8 mouse cellular contexts compared by ENCODE assay signal in the genomic region with DNA sequence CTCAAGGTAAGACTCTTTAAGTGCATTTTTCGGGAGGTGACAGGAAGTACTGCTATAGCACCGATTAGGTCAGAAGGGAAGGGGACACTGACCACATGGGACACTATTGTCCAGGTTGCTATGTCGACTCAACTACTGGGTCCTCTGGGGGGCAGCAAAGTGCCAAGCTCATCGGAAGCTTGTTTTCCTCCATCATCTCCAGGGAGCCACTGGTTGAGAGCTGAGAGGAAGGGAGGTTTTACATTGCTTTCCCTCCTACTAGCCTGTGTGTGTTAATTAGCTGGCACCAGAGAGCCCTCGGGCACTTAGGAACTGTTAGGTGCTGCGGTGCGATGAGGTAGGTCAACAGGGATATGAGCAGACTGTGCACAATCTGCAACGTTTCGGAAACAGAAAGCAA.
DNase-seq lines count a peak whose midpoint lies in the region; ATAC-seq lines count a peak whose summit lies in the region.

No protein-coding gene starts in this region.

- no peak for ATAC-seq in midbrain, embryonic 14.5 days (ENCODE audit: low FRiP score, low TSS enrichment)
- no peak for ATAC-seq in midbrain, embryonic 15.5 days (replicated peaks)
- ATAC-seq in heart, embryonic 15.5 days (replicated peaks; ENCODE audit: insufficient number of reproducible peaks, insufficient read depth, low FRiP score, low read depth): no peak; the same call in 1 of the 2 replicates
- peak; percentile 61; the same call in 1 of the 2 replicates for ATAC-seq in megakaryocyte-erythroid progenitor cell, adult 5-6 weeks (replicated peaks; ENCODE audit: low FRiP score, low TSS enrichment, poor library complexity, severe bottlenecking)
- no peak for ATAC-seq in forebrain, embryonic 15.5 days (replicated peaks)
- no peak for ATAC-seq in liver, embryonic 11.5 days (replicated peaks; ENCODE audit: low FRiP score)

- no peaks in the 10 kb centered on the region for H3K4me1 ChIP-seq in midbrain, embryonic 14.5 days (ENCODE audit: control insufficient read depth, insufficient read depth, low read length)
- H3K4me1 ChIP-seq in midbrain, embryonic 15.5 days: no peaks in the 10 kb centered on the region
- H3K4me1 ChIP-seq in heart, embryonic 15.5 days (replicated peaks): no peaks in the 10 kb centered on the region
- H3K4me1 ChIP-seq in forebrain, embryonic 15.5 days: no peaks in the 10 kb centered on the region
- H3K4me1 ChIP-seq in liver, embryonic 11.5 days (replicated peaks; ENCODE audit: control insufficient read depth, insufficient read depth, low read length): no peaks in the 10 kb centered on the region

- H3K27ac ChIP-seq in midbrain, embryonic 14.5 days (replicated peaks; ENCODE audit: low read depth, low read length): no peak overlapping the region
- no peak overlapping the region for H3K27ac ChIP-seq in midbrain, embryonic 15.5 days
- no peak overlapping the region for H3K27ac ChIP-seq in heart, embryonic 15.5 days
- no peak overlapping the region for H3K27ac ChIP-seq in forebrain, embryonic 15.5 days (replicated peaks)
- no peak overlapping the region for H3K27ac ChIP-seq in liver, embryonic 11.5 days (ENCODE audit: low read depth, low read length)

- no peaks in the 10 kb centered on the region for H3K9me3 ChIP-seq in midbrain, embryonic 14.5 days (ENCODE audit: control insufficient read depth, low read length)
- H3K9me3 ChIP-seq in midbrain, embryonic 15.5 days: no peaks in the 10 kb centered on the region
- no peaks in the 10 kb centered on the region for H3K9me3 ChIP-seq in heart, embryonic 15.5 days (replicated peaks)
- H3K9me3 ChIP-seq in forebrain, embryonic 15.5 days: no peaks in the 10 kb centered on the region
- no peaks in the 10 kb centered on the region for H3K9me3 ChIP-seq in liver, embryonic 11.5 days (ENCODE audit: control insufficient read depth, low read length)

- no peaks in the 10 kb centered on the region for H3K27me3 ChIP-seq in midbrain, embryonic 14.5 days (ENCODE audit: control insufficient read depth, insufficient read depth, low read length)
- H3K27me3 ChIP-seq in midbrain, embryonic 15.5 days (replicated peaks): no peaks in the 10 kb centered on the region
- no peaks in the 10 kb centered on the region for H3K27me3 ChIP-seq in heart, embryonic 15.5 days
- H3K27me3 ChIP-seq in forebrain, embryonic 15.5 days: no peaks in the 10 kb centered on the region
- no peaks in the 10 kb centered on the region for H3K27me3 ChIP-seq in liver, embryonic 11.5 days (replicated peaks; ENCODE audit: control insufficient read depth, insufficient read depth, low read length)

- H3K4me3 ChIP-seq in midbrain, embryonic 14.5 days (replicated peaks; ENCODE audit: low read depth, low read length): no peak overlapping the region
- H3K4me3 ChIP-seq in midbrain, embryonic 15.5 days: no peak overlapping the region
- no peak overlapping the region for H3K4me3 ChIP-seq in heart, embryonic 15.5 days
- H3K4me3 ChIP-seq in forebrain, embryonic 15.5 days: no peak overlapping the region
- H3K4me3 ChIP-seq in liver, embryonic 11.5 days (ENCODE audit: low read depth, low read length): no peak overlapping the region

- H3K36me3 ChIP-seq in midbrain, embryonic 14.5 days (ENCODE audit: control insufficient read depth, insufficient read depth, low read length): no peaks in the 10 kb centered on the region
- no peaks in the 10 kb centered on the region for H3K36me3 ChIP-seq in midbrain, embryonic 15.5 days (replicated peaks)
- H3K36me3 ChIP-seq in heart, embryonic 15.5 days: no peaks in the 10 kb centered on the region
- H3K36me3 ChIP-seq in forebrain, embryonic 15.5 days: no peaks in the 10 kb centered on the region
- H3K36me3 ChIP-seq in liver, embryonic 11.5 days (ENCODE audit: control insufficient read depth, insufficient read depth, low read length): no peaks in the 10 kb centered on the region

- peak; percentile 42 for DNase-seq in midbrain, embryonic 14.5 days
- peak; percentile 35 for DNase-seq in cerebellum, adult 8-10 months
- DNase-seq in layer of hippocampus, postnatal 14 days (ENCODE audit: low spot score in 2 of 2): peak; percentile 40 to 51
- DNase-seq in liver, embryonic 11.5 days (ENCODE audit: low spot score): no peak

- 47% methylated on average over 9 of the region's 9 CpGs for WGBS in midbrain, embryonic 14.5 days
- WGBS in midbrain, embryonic 15.5 days: 50% methylated on average over 9 of the region's 9 CpGs
- WGBS in heart, embryonic 15.5 days: 37% methylated on average over 9 of the region's 9 CpGs
- WGBS in forebrain, embryonic 15.5 days: 48% methylated on average over 9 of the region's 9 CpGs
- WGBS in liver, embryonic 11.5 days: 36% methylated on average over 9 of the region's 9 CpGs

- H3K4me2 ChIP-seq in midbrain, embryonic 14.5 days (ENCODE audit: low read length): no peak overlapping the region
- no peak overlapping the region for H3K4me2 ChIP-seq in midbrain, embryonic 15.5 days
- peak overlapping the region; percentile 38; the same call in 1 of the 2 replicates for H3K4me2 ChIP-seq in heart, embryonic 15.5 days
- no peak overlapping the region for H3K4me2 ChIP-seq in forebrain, embryonic 15.5 days (replicated peaks)
- H3K4me2 ChIP-seq in liver, embryonic 11.5 days: no peak overlapping the region

- H3K9ac ChIP-seq in midbrain, embryonic 14.5 days (replicated peaks; ENCODE audit: low read length): no peak overlapping the region
- no peak overlapping the region for H3K9ac ChIP-seq in midbrain, embryonic 15.5 days
- H3K9ac ChIP-seq in heart, embryonic 15.5 days: no peak overlapping the region
- H3K9ac ChIP-seq in forebrain, embryonic 15.5 days (replicated peaks): no peak overlapping the region
- H3K9ac ChIP-seq in liver, embryonic 11.5 days (ENCODE audit: low read depth, low read length): no peak overlapping the region
